Mouse (Mus musculus) frontal cortex, postnatal 14 days (tissue): ENCODE results near the gene Arhgef1.

Experiments
- DNase-seq, 2 experiments: peaks; one replicate each; pipeline ENCODE4 v3.0.0; 2022; ENCODE audit warnings: low spot score in 2 of 2

Arhgef1 gene

DNA sequence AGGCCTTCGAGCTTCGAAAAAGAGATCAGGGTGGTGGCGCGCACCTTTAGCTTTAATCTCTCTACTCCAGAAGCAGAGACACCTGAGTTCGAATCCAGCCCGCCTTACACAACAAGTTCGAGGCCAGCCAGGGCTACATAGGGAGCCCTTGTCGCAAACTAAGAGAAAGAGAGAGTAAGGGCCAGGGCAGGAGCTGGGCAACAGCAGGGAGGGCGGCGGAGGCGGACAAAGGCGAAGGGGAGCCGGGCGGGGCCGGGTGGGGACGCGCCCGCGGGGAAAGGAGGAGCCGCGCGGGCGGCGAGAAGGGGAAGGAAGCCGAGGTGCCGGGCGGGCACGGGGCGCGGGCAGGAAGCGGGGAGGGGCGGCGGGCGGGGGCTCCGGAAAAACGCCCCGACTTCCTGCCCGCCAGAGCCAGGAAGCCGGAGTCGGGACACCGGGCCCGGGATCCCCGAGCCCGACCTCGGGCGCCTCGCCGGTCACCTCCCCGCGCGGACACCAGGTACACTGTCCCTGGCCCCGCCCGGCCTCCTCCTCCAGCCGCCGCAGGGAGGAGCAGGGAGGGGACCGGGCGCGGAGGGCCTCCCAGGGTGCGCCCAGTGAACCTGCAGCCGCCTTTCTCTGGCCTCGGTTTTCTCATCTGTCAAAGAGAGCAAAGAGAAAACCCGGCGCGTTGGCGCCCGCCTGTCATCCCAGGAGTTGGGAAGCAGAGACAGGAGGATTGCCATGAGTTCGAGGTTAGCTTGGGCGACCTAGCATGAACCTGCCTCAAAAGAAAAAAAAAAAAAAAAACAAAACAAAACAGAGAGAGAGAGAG, at the start of gene Arhgef1:
Gene Arhgef1 (plus strand): TSS at position 283 of the 814 bp plus-strand sequence.
- peak in 1 of 2 experiments; percentile 28 for DNase-seq

DNA sequence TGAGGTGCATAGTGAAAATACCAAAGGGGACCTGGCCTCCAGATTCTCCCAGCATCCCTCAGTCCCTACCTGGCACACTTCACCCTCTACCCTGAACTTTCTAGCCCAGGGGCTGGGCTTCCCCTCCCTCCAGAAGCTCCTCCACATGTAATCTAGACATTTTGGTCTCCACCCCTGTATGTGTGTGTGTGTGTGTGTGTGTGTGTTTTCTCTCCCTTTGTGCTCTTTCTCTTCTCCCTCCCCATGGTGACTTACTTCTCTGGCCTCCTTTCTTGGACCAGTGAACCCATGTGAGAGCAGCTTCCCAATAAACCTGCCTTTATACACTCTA, 49.5 kb upstream of the Arhgef1 start:
- no peak for DNase-seq

DNA sequence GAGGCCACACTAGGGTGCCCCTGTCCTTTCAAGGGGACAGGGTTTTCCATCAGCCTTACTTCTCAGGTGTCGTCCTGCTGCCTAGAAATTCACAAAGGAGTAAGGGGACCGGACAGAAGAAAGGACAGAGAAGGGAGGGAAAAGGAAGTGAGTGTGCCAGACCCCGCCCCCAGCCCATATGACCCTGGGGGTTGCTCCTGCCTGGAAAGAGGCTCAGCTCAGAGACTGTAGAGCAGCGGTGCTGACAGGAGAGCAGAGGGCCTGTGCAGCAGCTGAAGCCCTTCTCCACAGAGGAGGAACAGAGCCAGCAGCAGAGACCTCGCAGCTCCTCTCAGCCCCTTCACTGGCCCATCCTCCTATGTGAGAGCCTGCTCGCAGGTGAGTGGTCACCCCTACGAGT, 49.0 kb upstream of the Arhgef1 start:
- DNase-seq: no peak

DNA sequence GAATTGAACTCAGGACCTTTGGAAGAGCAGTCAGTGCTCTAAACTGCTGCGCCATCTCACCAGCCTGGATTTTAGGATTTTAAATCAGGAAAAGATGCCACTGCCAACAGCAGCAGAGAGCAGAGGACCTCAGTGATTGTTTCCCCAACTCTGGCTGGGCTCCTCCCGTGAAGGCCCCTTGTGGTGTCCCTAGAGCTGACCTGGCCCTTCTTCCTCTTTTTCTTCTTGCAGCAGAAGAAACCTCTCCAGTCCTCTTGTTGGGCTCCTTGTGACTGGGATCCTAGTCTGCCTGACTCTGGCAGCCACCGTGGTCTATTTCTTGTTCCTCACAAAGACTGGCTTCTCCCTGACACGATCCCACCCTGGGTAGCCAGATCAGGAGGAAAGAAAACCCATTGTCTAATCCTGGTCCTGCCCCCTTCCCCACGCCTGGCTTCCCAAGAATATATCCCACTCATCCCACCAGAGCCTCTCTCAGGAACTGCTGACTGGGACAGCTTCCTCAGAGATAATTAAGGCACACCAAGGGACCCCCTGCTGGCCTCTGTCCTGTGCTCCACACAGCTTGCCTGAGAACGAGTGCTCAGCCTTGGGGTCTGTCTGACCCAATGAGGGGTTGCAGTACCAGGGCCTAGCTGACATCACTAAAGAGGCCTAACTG, 46.1 kb upstream of the Arhgef1 start:
- no peak for DNase-seq

DNA sequence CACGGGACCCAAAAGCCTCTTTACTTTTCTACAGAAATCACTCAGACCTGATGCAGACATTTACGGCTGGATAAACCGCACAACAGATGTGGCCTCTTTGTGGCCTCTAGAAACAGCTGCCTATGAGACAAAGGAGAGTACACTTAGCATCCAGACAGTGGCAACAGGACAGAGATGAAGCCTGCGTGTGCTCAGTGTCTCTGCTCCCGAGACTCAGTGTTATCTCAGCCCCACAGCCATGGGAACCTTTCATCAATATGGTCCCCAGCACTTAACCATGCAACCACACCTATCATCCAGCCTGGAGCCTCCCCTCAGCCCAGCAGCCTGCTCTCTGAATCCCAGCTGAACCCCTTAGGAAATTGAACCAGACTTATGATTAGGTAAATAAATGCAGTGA, 43.5 kb upstream of the Arhgef1 start:
- DNase-seq: no peak

DNA sequence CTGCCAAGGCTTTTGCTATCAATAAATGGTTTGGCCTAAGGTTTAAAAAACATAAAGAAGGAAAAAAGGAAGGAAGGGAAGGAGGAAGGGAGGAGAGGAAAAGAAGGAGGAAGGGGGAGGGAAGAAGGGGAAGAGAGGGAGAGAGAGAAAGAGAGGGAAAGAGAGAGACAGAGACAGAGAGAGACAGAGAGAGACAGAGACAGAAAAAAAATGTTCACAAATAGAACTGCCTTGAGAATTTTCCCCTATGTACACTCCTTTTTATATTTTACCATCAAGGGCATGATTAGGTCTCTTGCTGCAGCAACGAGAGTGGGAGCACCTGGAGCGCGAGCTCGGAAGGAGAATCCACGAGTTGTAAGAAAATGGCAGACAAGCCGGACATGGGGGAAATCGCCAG, 40.8 kb upstream of the Arhgef1 start, which contains the start of gene Gm9844:
Gene Gm9844 (plus strand): TSS at position 301 of the 400 bp plus-strand sequence.
- no peak for DNase-seq

DNA sequence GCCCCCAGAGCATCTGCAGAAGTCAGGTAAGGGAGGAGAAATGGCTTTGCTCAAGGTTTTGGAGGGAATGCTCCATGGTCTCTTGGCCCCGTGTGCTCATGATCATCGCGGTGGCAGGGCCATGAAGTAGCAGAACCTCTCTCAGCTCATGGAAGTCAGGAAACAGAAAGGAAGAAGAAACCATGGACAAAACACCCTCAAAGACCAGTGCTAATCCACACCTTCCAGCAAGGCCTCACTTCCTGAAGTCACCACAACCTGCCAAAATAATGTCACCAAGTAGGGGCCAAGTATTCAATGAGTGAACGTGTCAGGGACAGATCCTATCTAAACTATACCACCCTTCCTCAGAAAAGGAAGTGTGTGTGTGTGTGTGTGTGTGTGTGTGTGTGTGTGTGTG, 39.9 kb upstream of the Arhgef1 start:
- no peak for DNase-seq

DNA sequence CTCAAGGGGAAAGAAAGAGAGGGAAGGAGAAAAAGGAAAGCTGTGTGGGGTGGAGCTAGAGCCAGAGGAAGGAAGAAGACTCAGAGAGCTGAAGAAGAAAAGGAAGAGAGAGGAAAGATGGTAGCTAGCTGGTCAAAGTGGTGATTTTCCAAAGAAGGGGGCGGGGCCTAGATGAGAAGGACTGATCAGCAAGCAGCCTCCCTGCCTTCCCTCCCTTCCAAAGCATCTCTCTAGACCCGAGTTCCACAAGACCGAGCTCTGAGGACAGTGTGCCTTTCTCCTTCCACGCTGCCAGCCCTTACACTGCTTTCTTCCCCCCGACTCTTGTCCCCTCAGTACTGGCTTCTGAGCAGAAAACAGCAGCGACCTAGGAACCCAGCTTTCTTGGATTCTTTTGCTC, 38.6 kb upstream of the Arhgef1 start:
- no peak for DNase-seq

DNA sequence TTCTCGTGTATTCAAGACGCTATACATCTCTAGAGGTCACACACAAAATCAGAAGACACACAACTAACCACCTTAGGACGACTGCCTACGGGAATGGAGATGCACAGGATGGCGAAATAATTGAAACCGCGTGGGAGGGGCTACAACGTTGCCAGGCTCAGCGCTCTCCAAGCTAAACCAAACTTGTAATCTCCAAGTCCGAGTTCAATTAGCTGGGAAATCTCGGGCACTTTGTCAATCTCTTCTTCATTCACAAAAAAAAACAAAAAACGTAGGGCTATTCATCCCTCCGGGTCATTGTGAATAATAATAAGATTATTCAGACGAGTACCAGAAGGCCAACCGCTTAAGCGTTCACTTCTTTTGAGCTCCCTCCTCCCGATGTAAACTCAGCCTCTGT, 33.6 kb upstream of the Arhgef1 start:
- no peak for DNase-seq

DNA sequence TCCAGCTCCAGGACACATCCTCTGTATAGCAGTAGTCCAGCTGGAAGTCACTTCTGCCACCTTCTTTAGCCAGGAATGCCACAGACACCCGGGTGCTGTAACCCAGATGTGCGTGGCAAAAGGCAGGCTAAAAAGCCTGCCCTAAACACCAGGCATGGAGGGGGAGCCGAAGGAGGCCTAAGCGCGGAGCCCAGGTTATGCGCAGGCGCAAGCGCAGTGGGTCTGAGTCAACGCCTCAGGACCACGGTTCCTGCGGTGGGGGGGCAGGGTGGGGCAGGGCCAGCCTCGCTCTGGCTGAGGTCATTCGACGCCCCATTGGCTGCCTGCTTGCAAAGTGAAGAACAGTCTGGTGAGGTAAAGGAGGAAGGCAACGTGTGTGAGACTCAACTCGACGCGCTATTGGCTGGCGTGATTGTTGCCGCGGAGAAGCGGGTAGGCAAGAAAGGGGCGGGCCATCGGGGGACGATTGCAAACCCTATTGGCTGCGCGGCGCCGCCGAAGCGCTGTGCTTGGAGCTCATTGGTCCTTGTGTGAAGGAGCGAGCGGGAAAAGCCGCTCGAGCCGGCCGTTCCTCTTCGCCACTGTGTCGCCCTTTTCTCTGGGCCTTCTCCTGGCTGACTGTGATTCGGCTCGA, 33.1 kb upstream of the Arhgef1 start, which contains the start of the genes Lypd4 and Dmrtc2:
Gene Lypd4 (minus strand): TSS at position 410 of the 634 bp plus-strand sequence.
Gene Dmrtc2 (plus strand): TSS at position 526 of the 634 bp plus-strand sequence.
- DNase-seq: no peak

DNA sequence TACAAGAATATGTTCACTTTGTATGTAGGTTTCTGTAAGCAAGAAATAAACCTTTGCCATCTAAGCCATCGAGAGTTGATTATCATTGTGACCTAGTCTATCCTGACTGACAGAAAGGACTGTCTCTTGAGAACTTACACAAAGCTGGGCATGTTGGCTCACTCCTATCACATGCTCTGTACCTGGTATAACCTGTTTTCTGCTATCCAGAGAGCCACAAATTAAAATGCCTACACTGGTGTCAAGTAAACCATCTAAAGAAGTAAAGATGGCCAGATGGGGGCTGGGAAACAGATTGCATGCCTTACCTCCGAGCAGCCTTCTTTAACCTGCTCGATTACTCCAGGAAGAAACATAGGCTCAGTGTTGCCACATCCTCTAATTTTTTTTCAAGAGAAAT, 25.1 kb upstream of the Arhgef1 start:
- DNase-seq: no peak

DNA sequence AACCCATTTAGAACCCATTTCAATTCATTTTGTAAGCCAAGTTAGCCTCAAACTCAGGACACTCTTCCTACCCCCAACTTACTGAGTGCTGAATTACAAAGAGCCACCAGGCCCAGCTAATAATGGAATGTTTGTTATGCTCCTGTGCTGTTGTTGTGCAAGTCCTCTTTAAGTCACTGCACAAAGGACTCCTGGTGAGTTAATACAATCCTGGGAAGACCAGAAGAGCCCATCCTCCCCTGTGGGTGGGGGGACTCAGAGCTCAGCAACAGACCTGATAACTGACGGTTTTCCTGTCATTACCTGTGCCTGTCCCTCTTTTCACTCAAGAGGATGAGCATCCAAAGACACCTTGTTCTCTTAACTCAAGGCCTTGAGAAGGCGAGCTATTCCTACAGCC, 23.1 kb upstream of the Arhgef1 start:
- DNase-seq: no peak

DNA sequence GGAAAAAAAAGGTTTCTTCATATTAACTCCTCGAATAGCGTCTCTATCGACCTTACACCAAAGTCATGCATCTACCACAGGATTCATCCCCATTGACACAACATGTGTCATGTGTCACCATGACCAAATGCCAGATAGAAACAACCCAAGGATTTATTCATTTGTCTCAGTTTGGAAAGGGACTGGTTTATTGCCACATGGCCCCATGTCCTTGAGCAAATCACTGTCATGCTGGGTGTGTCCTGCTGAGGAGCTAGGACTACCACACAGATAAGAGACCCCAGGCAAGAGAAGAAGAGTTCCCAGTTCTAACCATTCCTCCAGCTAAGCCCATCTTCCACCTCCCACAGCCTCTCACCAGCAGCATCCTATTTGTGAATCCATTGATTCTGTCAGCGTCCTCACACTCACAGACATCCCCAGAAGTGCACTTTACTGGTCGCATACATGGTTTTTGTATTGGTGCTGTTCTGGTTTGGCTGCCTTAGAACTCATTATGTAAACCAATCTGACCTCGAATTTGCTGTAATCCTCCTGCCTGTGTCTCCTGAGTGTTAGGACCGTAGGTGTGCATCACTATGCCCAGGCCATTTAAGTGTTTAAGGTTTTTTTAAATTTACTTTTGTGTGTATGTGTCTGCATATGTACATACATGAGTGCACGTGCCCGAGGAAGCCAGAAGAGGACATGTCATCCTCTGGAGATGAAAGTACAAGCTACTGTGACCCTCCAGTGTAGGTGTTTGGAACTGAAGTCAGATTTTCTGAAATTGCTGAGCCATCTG, 20.1 kb upstream of the Arhgef1 start:
- DNase-seq: no peak

DNA sequence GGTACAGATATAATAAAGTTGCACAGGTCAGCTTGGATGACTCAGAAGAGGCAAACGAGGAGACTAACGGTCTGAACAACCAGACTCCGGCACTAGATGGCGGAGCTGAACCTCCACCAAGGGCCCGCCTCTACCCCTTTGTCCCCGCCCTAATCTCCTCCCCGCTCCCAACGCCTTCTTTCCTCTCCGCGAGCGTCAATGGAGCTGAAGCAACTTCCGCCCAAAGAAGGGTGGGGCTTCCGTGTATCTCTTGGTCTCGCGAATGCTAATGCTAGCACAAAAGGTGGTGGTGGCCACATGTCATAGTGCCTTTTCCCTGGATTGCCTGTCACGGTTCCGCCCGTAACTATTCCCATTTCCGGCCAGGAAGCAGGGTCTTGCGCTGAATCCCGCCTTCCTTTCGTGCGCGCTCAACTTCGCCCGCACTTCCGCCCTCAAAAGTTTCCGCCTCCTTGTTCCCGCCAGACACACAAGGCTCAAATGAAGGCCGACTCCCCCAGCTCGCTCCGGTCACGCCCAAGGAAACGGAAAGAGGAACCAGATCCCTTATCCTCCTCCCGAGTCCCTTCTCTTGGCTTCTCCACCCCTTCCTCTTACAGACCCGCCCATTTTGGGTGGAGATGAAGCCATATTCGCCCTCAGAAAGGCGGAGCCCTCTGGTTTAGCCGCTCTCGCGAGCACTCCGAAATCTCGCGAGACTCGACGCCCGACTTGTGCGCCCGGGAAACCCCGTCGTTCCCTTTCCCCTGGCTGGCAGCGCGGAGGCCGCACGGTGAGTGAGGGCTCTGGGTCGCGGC, 18.6 kb upstream of the Arhgef1 start, which contains the start of gene Rps19:
Gene Rps19 (plus strand): TSS at position 476 of the 797 bp plus-strand sequence.
- DNase-seq: peak; percentile 95 to 98

DNA sequence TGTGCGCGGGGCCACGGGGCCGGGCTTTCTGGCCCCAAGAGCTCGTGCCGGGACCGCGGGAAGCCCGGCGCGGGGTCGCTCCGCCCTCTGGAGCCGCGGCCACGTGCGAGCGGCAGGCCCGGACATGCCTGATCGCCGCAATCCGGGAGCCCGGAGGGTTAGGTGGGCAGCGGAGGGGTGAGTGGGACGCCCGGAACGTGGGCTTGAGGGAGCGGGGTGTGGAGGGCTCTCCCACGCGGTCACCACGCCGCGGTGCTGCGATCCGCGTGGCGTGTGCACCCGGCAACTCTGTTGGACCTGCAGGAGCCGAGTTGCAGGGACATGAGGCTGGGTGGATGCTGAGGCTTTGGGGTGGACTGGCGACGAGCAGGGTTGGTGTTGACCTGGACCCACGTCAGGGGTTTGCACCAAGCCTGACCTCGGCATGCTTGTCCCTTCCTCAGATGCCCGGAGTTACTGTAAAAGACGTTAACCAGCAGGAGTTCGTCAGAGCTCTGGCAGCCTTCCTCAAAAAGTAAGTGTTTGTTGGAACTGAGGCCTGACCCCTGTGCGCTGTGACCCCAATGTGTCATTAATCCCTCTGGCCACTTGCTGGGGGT, 17.9 kb upstream of the Arhgef1 start:
- DNase-seq: no peak

DNA sequence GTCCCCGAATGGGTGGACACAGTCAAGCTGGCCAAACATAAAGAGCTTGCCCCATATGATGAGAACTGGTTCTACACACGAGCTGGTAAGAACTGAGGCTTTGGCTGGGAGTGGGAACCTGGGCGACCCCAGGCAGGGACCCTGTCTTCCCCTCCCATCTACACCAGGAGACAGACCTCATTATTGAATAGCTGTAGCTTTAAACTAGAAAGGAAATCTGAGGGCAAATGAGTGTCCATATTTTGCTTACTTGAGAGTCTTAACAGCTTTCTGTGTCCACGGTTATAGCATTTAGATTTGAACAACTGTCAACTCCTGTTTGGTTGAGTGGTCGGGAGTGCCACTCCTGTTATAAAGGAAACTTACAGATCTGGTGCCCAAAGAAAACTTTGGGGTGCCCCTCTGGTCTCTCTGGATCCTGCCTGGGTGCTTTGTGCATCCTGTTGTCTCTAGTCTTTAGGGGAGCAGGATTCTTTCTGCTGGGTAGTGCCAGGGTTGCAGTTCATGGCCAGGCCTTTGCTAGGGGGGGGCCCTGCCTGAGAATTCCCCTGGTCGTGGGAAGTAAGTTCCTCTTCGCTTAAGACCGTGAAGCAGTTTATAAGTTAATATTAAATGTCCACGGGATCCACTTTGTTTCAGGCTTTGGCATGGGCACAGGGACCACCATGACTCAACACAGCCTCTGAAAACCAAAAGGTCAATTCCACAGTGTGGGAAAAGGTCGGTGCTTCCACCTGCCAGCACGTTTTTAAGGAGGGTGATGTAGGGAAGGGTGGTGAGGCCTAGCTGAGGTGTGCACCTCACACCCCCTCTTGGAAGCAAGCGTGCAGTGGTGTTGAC, 17.0 kb upstream of the Arhgef1 start:
- no peak for DNase-seq

DNA sequence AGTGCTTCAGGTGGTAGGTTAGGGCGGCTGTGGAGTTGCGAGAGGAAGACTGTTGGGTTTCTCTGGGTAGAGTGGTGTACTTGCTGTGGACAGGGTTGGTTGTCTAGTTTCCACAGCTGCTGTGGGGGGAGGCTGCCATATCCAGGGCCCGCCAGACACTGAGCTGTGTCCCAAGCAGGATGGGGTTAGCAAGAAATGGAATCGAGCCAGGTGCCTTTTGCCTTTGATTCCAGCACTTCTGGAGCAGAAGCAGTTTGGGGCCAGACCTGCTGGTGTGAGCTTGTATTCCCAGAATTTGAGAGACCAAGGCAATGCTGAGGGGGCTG, 16.4 kb upstream of the Arhgef1 start:
- DNase-seq: no peak

DNA sequence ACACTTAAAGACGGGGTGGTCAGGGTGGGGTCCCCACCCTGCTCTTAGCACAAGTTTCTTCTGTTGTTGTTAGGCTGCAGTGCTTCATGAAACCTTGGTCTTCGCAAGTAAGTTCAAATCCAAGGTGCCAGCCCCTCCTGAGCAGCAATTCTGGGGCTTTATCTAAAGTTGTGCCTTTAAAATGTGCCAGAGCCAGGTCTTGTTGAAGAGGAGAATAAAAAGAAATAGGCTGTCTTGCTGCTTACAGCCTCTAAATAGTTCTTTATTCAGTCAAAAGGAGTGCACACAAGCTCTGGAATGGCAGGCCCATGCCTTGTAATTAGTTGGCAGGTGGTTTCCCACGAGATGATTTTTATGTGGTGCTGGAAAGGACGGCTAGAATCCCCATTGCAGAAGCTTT, 15.6 kb upstream of the Arhgef1 start:
- no peak for DNase-seq

DNA sequence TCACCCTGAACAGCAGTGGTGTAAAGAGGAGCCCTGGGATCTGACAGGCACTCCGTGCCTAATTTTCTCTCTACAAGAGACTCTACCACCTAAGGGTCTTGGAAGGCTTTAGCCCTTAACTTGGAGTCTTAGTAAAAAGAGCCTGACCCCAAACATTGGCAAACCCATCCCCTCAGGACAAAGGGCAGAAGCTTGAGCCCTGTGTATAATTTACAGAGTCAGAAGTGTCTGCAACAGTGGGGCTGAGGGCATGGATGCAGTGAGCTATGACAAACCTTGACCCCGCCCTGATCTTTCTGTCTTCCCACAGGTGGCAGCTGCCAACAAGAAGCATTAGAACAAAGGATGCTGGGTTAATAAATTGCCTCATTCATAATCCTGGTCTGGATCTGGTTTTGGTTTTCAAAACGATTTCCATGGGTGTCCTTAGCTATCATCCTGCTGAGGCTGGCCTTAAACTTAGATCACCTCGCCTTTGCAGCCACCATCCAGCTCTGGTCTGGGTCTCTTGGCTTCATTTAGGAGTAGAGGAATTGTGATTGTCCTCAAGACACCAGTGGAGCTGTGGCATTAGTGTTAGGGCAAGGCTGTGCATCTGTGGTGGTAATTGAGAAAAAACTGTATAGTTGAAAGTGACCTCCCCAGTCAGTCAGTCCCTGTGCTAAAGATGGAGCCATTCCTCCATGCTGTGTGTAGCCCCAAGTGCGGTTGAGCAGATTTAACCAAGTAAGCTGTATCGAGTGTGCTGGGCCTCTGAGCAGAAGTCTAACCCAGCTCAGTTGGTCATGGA, 13.1 kb upstream of the Arhgef1 start:
- no peak for DNase-seq
